Mouse (Mus musculus): ENCODE data around the gene Gm6657. TPM values are rescaled to one million over a fixed set of nuclear protein-coding genes. Genes with fewer than 3 reads are reported as not detected.

The Gm6657 gene
- not detected for polyA plus RNA-seq (2017; shearing (Covaris generic))

GRCm38 (mm10) chr12:78193942-78194341 lies at the start of gene Gm6657:
Gm6657 (plus strand) TSS chr12:78194242.

GRCm38 (mm10) chr12:78225707-78226518 lies 31.9 kb downstream of the Gm6657 start, which contains the start of gene Gphn:
Gphn (plus strand) TSS chr12:78226379.

Other genes with a start within 250 kb of the Gm6657 start
- 11.4 TPM for gene Gphn, start 32.1 kb downstream of the Gm6657 start, polyA plus RNA-seq (2017; shearing (Covaris generic))

Measured in CD4-positive, CD25-positive, alpha-beta regulatory T cell (primary cell).